Mouse (Mus musculus): ENCODE measurements around the gene Fmo4.
A peak's percentile ranks its signal among the peaks of the same experiment; 100 is the strongest.

Fmo4 gene

GRCm38 (mm10) chr1:162813836-162814156, at the start of gene Fmo4:
Fmo4 (minus strand) TSS chr1:162813972.
- DNase-seq = peak; percentile 6

- DNase-seq = no peak
Measured at GRCm38 (mm10) chr1:162862328-162862727, 48.6 kb upstream of the Fmo4 start.

- no peak for DNase-seq
Measured at GRCm38 (mm10) chr1:162859996-162860605, 46.3 kb upstream of the Fmo4 start.

- no peak for DNase-seq
Measured at GRCm38 (mm10) chr1:162859545-162859976, 45.8 kb upstream of the Fmo4 start.

DNA sequence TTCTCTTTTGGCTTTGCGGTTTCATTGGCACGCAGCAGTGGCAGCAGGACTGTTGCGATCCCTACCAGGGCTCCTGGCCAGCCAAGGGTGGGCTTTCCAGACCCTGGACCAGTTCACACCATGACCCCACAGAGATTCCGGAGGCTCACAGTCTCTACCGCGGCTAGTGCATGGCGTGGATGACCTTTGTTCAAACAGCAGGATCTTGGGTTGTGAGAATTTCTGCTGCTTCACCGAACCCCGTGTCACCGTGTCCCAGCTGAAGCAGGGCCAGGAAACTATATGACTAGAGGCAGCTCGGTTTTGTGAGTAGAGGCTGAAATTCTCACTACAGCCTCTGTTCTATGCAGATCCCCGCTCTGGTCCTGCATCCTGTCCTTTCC, 45.0 kb upstream of the Fmo4 start:
- DNase-seq = no peak

DNA sequence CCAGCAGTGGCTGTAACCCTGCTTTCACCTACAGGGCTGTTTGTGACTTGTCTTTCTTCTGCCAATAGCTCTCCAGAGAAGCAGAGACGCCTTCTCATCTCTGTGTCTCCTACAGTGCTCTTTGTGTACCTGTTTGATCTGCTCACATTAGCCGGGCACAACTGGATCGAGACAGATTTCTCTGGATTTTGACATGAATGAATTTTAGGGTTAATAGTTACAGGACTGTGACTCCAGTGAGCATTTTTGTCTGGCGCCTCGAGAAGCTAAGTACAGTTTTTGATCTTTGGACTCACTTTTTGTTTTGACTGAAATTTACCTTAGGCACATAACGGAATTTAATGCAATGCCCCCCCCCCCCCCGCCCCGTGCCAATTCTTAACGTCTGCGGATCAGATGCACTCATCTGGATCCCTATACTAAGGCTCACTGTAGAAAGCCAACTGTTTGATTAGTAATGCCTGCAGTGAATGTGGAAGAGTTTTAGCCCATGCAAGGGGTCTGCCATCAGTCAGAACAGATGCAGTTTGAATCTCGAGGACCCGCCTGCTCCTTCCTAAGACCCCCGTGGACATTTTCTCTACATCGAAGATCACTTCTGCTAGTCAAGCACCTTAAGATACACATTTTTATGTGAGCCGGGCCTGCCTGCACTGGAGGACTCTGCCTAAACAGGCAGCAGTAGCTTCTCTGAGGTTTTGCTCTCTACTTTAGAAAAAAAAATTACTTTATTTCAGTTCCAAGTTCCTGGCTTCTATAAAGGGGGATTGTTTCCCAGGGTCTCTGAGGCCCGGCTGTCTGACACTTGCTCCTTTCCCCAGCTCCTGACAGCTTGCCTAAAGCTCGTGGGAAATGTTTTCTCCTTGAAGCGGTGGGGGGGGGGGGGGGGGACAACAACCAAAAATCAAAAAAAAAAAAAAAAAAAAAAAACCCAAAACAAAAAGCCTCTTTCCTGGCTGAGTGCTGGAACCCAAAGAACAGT, 44.3 kb upstream of the Fmo4 start:
- DNase-seq = no peak

- DNase-seq = no peak
Measured at GRCm38 (mm10) chr1:162853812-162854482, 40.2 kb upstream of the Fmo4 start.

DNA sequence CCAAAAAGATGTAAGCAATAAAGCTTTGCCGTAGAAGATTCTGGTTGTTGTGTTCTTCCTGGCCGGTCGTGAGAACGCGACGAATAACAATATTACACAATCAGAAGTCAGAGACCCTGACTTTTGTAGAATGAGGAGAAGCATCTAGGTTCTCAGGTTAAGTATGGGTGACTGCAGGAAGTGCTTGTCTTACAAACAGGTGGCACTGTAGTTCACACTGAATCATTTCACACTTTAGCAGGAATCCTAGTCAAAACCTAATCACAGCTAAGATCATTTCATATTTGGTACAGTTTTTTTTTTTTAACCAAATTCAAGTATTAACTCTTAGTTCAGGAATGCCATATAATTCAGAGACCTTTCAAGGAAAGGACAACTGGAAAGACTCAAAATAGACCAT, 33.8 kb upstream of the Fmo4 start:
- DNase-seq = no peak

DNA sequence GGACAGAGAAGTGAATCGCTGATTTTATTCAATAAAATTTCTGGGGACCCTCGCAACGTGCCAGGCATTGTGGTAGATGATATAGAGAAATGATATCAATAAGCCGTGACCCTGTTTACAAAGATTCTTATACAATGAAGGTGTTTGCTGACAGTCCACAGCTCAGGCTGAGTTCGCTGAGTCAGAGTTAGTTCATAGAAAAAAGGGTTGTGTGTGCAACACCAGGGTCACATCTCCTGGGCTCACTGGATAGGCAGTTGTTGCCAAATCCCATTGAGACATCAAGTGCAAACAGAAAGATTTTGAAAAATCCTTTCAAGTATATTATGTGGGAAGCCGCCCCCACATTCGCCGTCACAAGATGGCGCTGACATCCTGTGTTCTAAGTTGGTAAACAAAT, 26.4 kb upstream of the Fmo4 start:
- DNase-seq = no peak

- DNase-seq = no peak
Measured at GRCm38 (mm10) chr1:162838976-162839375, 25.2 kb upstream of the Fmo4 start.

GRCm38 (mm10) chr1:162834342-162834741, 20.6 kb upstream of the Fmo4 start:
- DNase-seq = no peak

DNA sequence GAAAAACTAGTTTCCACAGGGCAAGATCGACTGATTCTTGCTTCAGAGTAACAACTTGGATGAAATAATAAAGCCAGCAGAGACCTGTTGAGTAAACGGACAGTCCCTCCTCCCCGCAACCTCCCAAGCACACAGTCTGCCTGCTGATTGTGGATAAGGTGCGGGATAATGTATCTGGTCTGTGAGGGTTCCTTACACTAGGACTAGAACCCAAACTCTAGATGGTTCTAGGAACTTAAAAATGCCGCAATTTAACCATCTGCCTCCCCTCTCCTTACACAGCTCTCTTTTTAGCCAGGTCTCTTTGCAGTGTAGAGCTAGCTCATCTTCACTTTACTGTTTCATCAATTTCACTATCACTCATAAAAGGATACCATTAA, 18.8 kb upstream of the Fmo4 start:
- no peak for DNase-seq

- DNase-seq = no peak
Measured at GRCm38 (mm10) chr1:162831838-162832573, 18.2 kb upstream of the Fmo4 start.

DNA sequence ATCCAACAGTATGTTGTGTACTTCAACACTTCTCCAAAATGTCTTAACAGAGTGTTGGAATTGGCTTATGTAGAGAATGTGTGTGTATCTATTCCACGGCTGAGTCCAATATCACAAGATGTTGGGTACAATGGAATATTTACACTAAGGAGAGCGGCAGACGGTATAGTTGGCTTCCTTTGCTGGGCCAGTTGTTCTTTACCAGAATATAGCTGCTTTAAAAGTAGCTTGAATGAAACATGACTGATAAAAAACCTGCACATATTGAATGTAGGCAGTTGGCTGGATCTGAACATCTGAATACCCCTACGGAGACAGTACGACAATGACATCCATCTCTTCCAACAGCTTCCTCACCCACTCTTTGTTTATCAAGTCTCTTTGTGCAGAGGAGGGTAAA, 5.5 kb upstream of the Fmo4 start:
- no peak for DNase-seq

- no peak for DNase-seq
Measured at GRCm38 (mm10) chr1:162815381-162816127, 1.8 kb upstream of the Fmo4 start.

GRCm38 (mm10) chr1:162814932-162815331, 1.2 kb upstream of the Fmo4 start:
- DNase-seq = no peak

- DNase-seq = no peak
Measured at GRCm38 (mm10) chr1:162813143-162813835, 483 bp downstream of the Fmo4 start.

DNA sequence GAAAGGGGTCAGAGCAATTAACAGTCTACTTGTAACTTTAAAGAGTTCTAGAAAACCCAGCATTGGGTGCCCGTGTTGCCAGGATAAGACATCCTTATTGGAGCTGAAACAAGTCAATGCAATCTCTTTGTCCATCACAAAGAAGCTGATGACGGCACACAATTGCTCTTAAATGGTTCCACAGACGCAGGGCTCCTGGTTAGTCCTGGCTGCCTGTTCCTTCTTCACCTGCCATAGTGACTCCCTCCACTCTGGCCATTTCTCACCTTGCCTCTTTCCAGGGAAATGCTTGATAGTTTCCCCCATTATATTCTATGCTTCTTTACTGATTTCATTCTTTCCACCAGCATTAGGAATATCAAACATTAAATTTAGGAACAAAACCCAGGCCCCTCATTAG, 5.2 kb downstream of the Fmo4 start:
- no peak for DNase-seq

DNA sequence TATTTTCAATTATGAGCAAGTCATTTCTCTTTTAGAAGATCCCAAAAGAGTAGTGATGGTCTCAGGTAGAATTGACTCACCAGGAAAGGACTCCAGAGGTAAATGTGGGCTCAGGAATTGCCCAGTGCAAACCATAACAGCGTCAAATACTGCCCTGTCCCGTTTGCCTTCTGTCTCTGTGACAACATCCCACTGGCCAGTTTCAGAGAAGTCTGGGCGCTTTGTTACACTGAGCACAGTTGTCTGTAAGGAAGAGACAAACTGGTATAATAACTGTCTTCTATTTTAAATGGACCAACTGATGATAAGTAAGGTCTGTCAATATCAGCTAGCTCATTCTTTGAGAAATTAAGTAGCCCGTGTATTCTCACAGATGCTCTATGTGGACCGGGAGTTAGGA, 6.3 kb downstream of the Fmo4 start:
- no peak for DNase-seq

GRCm38 (mm10) chr1:162805011-162805410, 8.8 kb downstream of the Fmo4 start:
- no peak for DNase-seq

- no peak for DNase-seq
Measured at GRCm38 (mm10) chr1:162796441-162796840, 17.3 kb downstream of the Fmo4 start.
